ENCODE assay signal across 9 mouse cellular contexts in genomic region chr7:82016751-82017710, GRCm38 (mm10). TPM values are rescaled to one million over a fixed set of nuclear protein-coding genes. Genes with fewer than 3 reads are reported as not detected.
DNase-seq lines count a peak whose midpoint lies in the region; ATAC-seq lines count a peak whose summit lies in the region.
"Had no signal": no experiment of that assay in that cellular context is flagged by ENCODE, and none has a peak within 500 bp of the region (broad histone marks: within the 10 kb centered on the region; RNA-seq: fewer than 3 reads in every experiment).

No protein-coding gene starts in this region.

- peak overlapping the region; percentile 54 for H3K4me2 ChIP-seq in embryonic facial prominence, embryonic 13.5 days
- H3K4me2 ChIP-seq in midbrain, embryonic 16.5 days (ENCODE audit: low read length), result peak overlapping the region; percentile 35

- H3K27me3 ChIP-seq in heart, embryonic 10.5 days (ENCODE audit: insufficient read depth, poor library complexity, severe bottlenecking), result peaks cover 49% of the 10 kb centered on the region
- peaks cover 34% of the 10 kb centered on the region for H3K27me3 ChIP-seq in embryonic facial prominence, embryonic 13.5 days
- H3K27me3 ChIP-seq in midbrain, embryonic 16.5 days (ENCODE audit: control insufficient read depth, insufficient read depth, low read depth, low read length), result no peaks in the 10 kb centered on the region

- 5% methylated on average over 25 of the region's 25 CpGs for WGBS in heart, embryonic 10.5 days
- 2% methylated on average over 25 of the region's 25 CpGs for WGBS in embryonic facial prominence, embryonic 13.5 days
- WGBS in midbrain, embryonic 16.5 days, result 5% methylated on average over 25 of the region's 25 CpGs

- no peak overlapping the region for H3K27ac ChIP-seq in heart, embryonic 10.5 days
- no peak overlapping the region for H3K27ac ChIP-seq in embryonic facial prominence, embryonic 13.5 days
- H3K27ac ChIP-seq in midbrain, embryonic 16.5 days (ENCODE audit: low read length), result no peak overlapping the region

- H3K9me3 ChIP-seq in heart, embryonic 10.5 days, result no peaks in the 10 kb centered on the region
- H3K9me3 ChIP-seq in embryonic facial prominence, embryonic 13.5 days, result no peaks in the 10 kb centered on the region
- no peaks in the 10 kb centered on the region for H3K9me3 ChIP-seq in midbrain, embryonic 16.5 days (replicated peaks; ENCODE audit: control insufficient read depth, low read length, poor library complexity, severe bottlenecking)

- H3K4me3 ChIP-seq in heart, embryonic 10.5 days, result peak overlapping the region; percentile 48
- peak overlapping the region; percentile 26 for H3K4me3 ChIP-seq in embryonic facial prominence, embryonic 13.5 days
- no peak overlapping the region; the same call in 1 of the 2 replicates for H3K4me3 ChIP-seq in midbrain, embryonic 16.5 days (ENCODE audit: low read depth, low read length)

- 0 out of 2 replicates have a peak overlapping the region, but pooled peaks have one; percentile 2 for H3K9ac ChIP-seq in embryonic facial prominence, embryonic 13.5 days
- H3K9ac ChIP-seq in midbrain, embryonic 16.5 days (ENCODE audit: low read depth, low read length), result no peak overlapping the region

- DNase-seq in heart, embryonic 10.5 days (ENCODE audit: low spot score), result no peak
- DNase-seq in heart, adult 11 months, result no peak
- peak; percentile 45 for DNase-seq in kidney, adult 18-20 months
- no peak for DNase-seq in layer of hippocampus, postnatal 14 days (ENCODE audit: low spot score in 2 of 2)
- no peak for DNase-seq in layer of hippocampus, adult 8-10 months (ENCODE audit: low spot score in 2 of 2)

- ATAC-seq in embryonic facial prominence, embryonic 13.5 days (ENCODE audit: insufficient number of reproducible peaks, insufficient read depth, low FRiP score, low TSS enrichment, low read depth), result no peak
- no peak for ATAC-seq in midbrain, embryonic 16.5 days
- no peak for ATAC-seq in inflammation-experienced regulatory T-cells, adult 6 months

- peaks cover 12% of the 10 kb centered on the region for H3K4me1 ChIP-seq in heart, embryonic 10.5 days
- H3K4me1 ChIP-seq in embryonic facial prominence, embryonic 13.5 days, result peaks cover 17% of the 10 kb centered on the region
- H3K4me1 ChIP-seq in midbrain, embryonic 16.5 days (ENCODE audit: control insufficient read depth, insufficient read depth, low read length), result 0 out of 2 replicates have a peak, but pooled peaks cover 2% of the 10 kb centered on the region

- no peaks in the 10 kb centered on the region for H3K36me3 ChIP-seq in heart, embryonic 10.5 days
- H3K36me3 ChIP-seq in embryonic facial prominence, embryonic 13.5 days, result no peaks in the 10 kb centered on the region
- H3K36me3 ChIP-seq in midbrain, embryonic 16.5 days (ENCODE audit: control insufficient read depth, insufficient read depth, low read length), result no peaks in the 10 kb centered on the region

RNA-seq across cellular contexts. Expression of gene Bnc1, which starts 24.9 kb away (rescaled TPM):
- 8.1 and 14.3 TPM in 2 replicates for polyA plus RNA-seq in heart, embryonic 10.5 days (2016; fragmentation: Nextera tagmentation; extraction: Ambion mirVana)
- 2.0 and 2.2 TPM in 2 replicates for polyA plus RNA-seq in embryonic facial prominence, embryonic 13.5 days (2015; fragmentation: Nextera tagmentation; extraction: Ambion mirVana)
- 0.04 and 0.10 TPM in 2 replicates for polyA plus RNA-seq in midbrain, embryonic 16.5 days (2015; fragmentation: Nextera tagmentation; extraction: Ambion mirVana)
- not detected for polyA plus RNA-seq in inflammation-experienced regulatory T-cells, adult 6 months (2017; shearing (Covaris generic))
- not detected for total RNA-seq in layer of hippocampus, postnatal 14 days (2021)
- under 1 TPM in 2 of 4 experiments, not detected in 2; 0.10 to 0.11 TPM for total RNA-seq in layer of hippocampus, adult 8-10 months (2022)
- total RNA-seq: left cerebral cortex, postnatal 14 days had no signal
